Mouse (Mus musculus) heart, adult 2 months (tissue): ENCODE measurements around the gene Plxdc1.

Experiments used
- CTCF ChIP-seq: fragments of 200-600 bp; IDR thresholded peaks from 2 replicates; pipeline ENCODE4 v1.8.1; 2022; ENCODE audit warnings: antibody characterized with exemption, mild to moderate bottlenecking, moderate library complexity
- EP300 ChIP-seq: fragments of 200-500 bp; IDR thresholded peaks from 2 replicates; pipeline ENCODE4 v1.6.1; 2011; ENCODE audit warnings: low read depth, low read length, control low read depth; ENCODE audit not compliant: insufficient read depth

DNA sequence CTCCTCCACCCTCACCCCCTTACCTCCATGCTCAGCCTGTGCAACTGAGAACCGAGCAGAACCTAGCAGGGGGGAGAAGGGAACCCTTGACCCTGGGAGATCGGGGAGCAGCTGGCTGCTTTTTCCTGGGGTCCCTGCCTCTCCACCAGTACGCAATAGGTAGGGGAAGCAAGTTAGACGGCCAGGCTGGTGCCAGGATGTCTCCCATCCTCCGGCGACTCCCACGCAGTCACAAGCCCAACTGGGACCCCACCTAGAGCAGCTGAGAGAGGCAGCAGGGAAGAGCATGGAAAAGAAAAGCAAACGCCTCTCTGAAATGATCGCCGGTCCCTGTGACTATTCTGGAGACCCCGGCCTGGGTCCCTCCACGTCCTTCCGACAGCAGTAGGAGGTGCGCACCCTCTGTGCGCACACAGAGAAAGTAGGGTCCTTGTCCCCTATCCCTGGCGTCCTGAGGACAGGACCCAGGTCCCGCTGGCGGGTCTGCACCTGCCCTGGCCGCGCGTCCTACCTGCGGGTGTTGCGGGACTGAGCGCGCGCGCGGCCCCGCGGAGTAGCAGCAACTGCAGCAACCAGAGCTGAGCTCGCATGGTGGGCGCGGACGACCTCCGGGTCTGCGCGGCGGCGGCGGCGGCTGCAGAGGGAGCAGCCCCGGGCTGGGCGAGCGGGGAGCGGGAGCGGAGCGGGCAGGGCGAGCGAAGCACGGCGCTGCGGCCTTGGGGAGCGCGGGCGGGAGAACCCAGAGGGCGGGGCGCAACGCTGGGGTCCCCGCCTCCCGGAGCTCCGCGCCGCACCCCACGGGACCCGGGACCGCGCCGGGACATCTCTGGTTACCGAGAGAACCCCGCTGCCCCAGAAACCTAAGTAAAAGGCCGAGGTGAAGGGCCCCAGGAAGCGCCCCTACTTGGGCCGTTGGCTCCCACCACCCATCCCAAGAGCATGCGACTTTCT lies at the start of gene Plxdc1:
- TF ChIP-seq CTCF (no peak), EP300 (no peak)
